Mouse (Mus musculus) MEL (cell line): ENCODE measurements at regions not wholly inside any gene's neighbourhood (a gene's known extent, or its start where the extent isn't known, plus 50 kb on each side); places are given as distances from the start of the nearest gene placed in this dataset.

ENCODE experiments used
- CHD1 ChIP-seq: IDR thresholded peaks from 2 replicates; pipeline ENCODE4 v1.6.1; 2012; ENCODE audit warnings: low read depth, mild to moderate bottlenecking, inconsistent platforms, low read length, improper control_type of control experiment
- CHD2 ChIP-seq: IDR thresholded peaks from 2 replicates; pipeline ENCODE4 v1.6.1; 2011; ENCODE audit warnings: low read length, improper control_type of control experiment
- CTCF ChIP-seq, 3 experiments: IDR thresholded peaks in 2 of 3; conservative IDR thresholded peaks in 1 of 3; 2 replicates each; pipeline ENCODE4 v1.5.1; 2011 to 2012; ENCODE audit warnings: low read length in 3 of 3, low read depth in 2 of 3, mild to moderate bottlenecking in 2 of 3, improper control_type of control experiment in 1 of 3, inconsistent platforms in 1 of 3, mixed read lengths in 1 of 3, moderate library complexity in 1 of 3; ENCODE audit not compliant: control insufficient read depth in 1 of 3, insufficient read depth in 1 of 3, poor library complexity in 1 of 3, severe bottlenecking in 1 of 3
- EP300 ChIP-seq, 2 experiments: IDR thresholded peaks; 2 replicates each; pipeline ENCODE4 v1.6.1; 2011; ENCODE audit warnings: improper control_type of control experiment in 2 of 2, low read length in 2 of 2, low read depth in 1 of 2, mild to moderate bottlenecking in 1 of 2
- HCFC1 ChIP-seq: IDR thresholded peaks from 2 replicates; pipeline ENCODE4 v1.6.1; 2012; ENCODE audit warnings: low read depth, mild to moderate bottlenecking, inconsistent platforms, low read length, improper control_type of control experiment, moderate library complexity
- KAT2A ChIP-seq: conservative IDR thresholded peaks from 2 replicates; pipeline ENCODE4 v1.6.1; 2012; ENCODE audit warnings: low read depth, low read length, improper control_type of control experiment, inconsistent platforms
- MAFK ChIP-seq: IDR thresholded peaks from 2 replicates; pipeline ENCODE4 v1.6.1; 2011; ENCODE audit warnings: low read depth, mild to moderate bottlenecking, low read length, improper control_type of control experiment, borderline replicate concordance
- MAX ChIP-seq: IDR thresholded peaks from 2 replicates; pipeline ENCODE4 v1.6.1; 2011; ENCODE audit warnings: low read length, improper control_type of control experiment
- MAZ ChIP-seq: IDR thresholded peaks from 2 replicates; pipeline ENCODE4 v1.6.1; 2012; ENCODE audit warnings: low read depth, mild to moderate bottlenecking, inconsistent platforms, low read length, improper control_type of control experiment
- RAD21 ChIP-seq: IDR thresholded peaks from 2 replicates; pipeline ENCODE4 v1.6.1; 2011; ENCODE audit warnings: mild to moderate bottlenecking, low read depth, low read length, improper control_type of control experiment
- SMC3 ChIP-seq: IDR thresholded peaks from 2 replicates; pipeline ENCODE4 v1.6.1; 2011; ENCODE audit warnings: low read depth, low read length, improper control_type of control experiment
- TAL1 ChIP-seq: IDR thresholded peaks from 2 replicates; pipeline ENCODE4 v1.6.1; 2012; ENCODE audit warnings: mild to moderate bottlenecking, inconsistent platforms, low read length, moderate library complexity, mixed read lengths
- TBP ChIP-seq: IDR thresholded peaks from 2 replicates; pipeline ENCODE4 v1.8.0; 2011; ENCODE audit warnings: low read depth, low read length, improper control_type of control experiment
- ZKSCAN1 ChIP-seq: IDR thresholded peaks from 2 replicates; pipeline ENCODE4 v1.6.1; 2012; ENCODE audit warnings: low read depth, mild to moderate bottlenecking, inconsistent platforms, low read length, improper control_type of control experiment, moderate library complexity

GRCm38 (mm10) chr13:111946271-111946670, 137.5 kb upstream of the Map3k1 start:
- TF ChIP-seq CTCF (IDR thresholded peaks at IDR 0.05 in 2 of 3, conservative IDR thresholded peaks at IDR 0.05 in 1 of 3; ENCODE audit: control insufficient read depth in 1 of 3, insufficient read depth in 1 of 3, low read depth in 2 of 3, low read length in 3 of 3, poor library complexity in 1 of 3, severe bottlenecking in 1 of 3): no peak
- no peak for TF ChIP-seq RAD21
- TF ChIP-seq ZKSCAN1: no peak
- no peak for TF ChIP-seq CHD1
- TF ChIP-seq KAT2A: no peak
- TF ChIP-seq MAX: no peak
- TF ChIP-seq MAFK: no peak
- TF ChIP-seq HCFC1: no peak
- no peak for TF ChIP-seq TAL1
- TF ChIP-seq EP300 (IDR thresholded peaks at IDR 0.05; ENCODE audit: low read depth in 1 of 2, low read length in 2 of 2): no peak
- TF ChIP-seq MAZ: no peak
- no peak for TF ChIP-seq SMC3
- TF ChIP-seq CHD2: no peak
- no peak for TF ChIP-seq TBP
